Mouse (Mus musculus): ENCODE results near the gene Cdkl2.
A peak's percentile ranks its signal among the peaks of the same experiment; 100 is the strongest.

The Cdkl2 gene

GRCm38 (mm10) chr5:92043783-92044182, at the start of gene Cdkl2:
Cdkl2 (minus strand) TSS chr5:92043883.
- no peak for DNase-seq (ENCODE audit: inconsistent ontology term)

DNA sequence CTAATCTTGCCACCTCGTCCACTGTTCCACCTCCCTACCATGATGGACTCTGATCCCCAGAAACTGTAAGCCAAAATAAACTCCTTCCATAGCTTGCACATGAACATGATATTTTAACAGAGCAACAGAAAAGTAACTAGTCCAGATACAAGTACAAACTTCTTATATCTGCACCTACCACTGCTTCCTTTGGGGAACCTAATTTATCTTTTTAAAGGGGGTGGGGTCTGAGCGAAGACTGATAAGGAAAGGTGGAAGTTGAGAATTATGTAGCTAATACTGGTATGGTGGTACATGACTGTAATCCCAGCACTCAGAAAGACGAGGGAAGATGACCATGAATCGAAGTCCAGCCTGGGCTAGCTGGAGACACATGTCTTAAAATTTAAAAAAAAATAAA, 43.8 kb upstream of the Cdkl2 start:
- DNase-seq (ENCODE audit: inconsistent ontology term): no peak

GRCm38 (mm10) chr5:92085821-92086550, 42.3 kb upstream of the Cdkl2 start:
- DNase-seq (ENCODE audit: inconsistent ontology term): no peak

DNA sequence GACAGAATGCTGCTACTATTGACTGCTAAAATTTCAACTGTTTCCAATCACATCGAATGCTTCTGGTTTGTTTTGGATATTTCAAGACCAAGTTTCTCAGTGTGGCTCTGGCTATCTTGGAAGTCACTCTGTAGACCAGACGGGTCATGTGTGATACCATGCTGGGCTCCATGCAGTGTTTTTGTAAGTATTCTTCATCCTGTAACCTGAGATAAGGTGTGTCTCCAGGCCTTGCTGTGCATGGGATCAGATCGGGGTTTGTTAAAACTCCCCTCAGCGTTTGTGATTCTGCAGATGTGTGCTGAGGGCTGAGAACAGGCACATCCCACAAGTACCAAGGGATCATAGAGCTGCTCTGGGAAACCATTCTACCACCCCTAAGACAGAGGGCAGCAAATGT, 41.6 kb upstream of the Cdkl2 start:
- DNase-seq (ENCODE audit: inconsistent ontology term): no peak

DNA sequence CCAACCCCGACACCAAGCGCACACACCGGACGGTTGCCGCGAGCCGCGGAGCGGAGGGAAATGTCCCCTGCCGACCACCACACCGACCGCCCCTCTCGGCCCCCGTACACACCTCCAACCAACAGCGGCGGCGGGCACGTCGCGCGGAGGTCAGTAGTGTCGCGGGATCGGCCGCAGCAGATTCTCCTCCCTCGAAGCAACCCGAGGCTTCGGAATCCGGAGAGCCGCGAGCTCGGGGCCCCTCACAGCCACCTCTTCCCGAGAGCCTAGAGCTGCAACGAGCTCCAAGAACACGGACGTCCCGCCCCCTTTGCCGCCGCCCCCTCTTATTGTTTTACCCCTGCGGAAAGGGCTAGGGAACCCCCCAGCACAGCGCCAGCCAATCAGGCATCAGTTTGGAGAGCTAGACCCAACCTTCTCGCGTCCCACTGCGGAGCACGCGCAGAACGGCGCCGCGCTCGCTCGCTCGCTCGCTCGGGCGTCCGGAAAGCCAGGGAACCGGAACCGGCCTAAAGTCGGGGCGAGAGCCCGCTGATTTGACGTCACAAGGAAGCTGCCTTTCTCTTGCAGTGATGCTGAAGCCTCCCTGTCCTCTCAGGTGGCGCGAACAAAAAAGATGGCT, 39.8 kb upstream of the Cdkl2 start, which contains the start of gene G3bp2:
Gene G3bp2 (minus strand): TSS at position 303 of the 622 bp plus-strand sequence.
- peak; percentile 100 for DNase-seq (ENCODE audit: inconsistent ontology term)

DNA sequence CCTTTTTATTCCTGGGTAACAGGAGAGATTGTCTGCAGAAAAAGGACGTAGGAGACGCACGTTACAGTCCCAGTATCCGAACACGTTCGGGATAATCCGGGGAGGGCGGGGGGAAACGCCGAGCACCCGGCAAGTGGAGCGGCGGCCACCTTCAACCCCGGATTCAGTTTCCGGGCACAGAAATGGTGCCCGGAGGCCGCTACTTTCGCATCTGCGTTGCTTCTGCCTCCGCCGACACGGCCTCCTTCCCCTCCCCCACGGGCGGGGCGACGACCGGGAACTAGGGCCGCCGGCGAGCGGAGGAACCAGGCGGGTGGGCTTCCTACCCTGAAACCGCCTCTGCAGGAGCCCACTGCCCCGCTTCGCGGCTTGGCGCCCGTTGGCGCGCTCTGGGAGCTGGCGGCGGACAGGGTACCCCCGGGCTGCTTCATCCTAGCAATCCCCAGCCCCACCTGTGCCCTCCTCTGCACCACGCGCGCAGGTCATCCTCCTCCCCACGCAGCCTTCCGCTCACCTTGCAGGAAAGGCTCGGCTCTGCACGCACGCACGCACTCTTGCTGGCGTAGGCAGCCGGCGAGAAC, 39.2 kb upstream of the Cdkl2 start:
- DNase-seq (ENCODE audit: inconsistent ontology term): peak; percentile 60

GRCm38 (mm10) chr5:92081326-92081725, 37.6 kb upstream of the Cdkl2 start:
- no peak for DNase-seq (ENCODE audit: inconsistent ontology term)

GRCm38 (mm10) chr5:92080400-92080799, 36.7 kb upstream of the Cdkl2 start:
- DNase-seq (ENCODE audit: inconsistent ontology term): no peak

DNA sequence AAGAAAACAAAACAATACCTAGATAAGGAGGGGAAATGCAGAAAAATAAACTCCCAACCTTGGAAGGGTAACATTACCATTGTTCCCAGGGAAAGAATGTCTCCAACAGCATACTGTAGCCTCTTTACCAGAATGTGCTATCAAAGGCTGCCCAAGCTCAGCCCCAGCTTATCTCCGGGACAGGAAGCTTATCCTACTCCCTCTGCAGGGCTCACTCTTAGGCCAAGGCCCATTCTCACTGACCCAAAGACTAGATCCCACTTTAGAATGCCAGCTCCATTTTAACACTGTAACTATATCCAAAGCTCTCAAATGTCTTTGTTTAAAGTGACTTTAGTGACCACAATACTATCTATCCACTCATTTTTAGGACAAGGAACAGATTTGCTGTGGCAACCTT, 35.6 kb upstream of the Cdkl2 start:
- DNase-seq (ENCODE audit: inconsistent ontology term): no peak

DNA sequence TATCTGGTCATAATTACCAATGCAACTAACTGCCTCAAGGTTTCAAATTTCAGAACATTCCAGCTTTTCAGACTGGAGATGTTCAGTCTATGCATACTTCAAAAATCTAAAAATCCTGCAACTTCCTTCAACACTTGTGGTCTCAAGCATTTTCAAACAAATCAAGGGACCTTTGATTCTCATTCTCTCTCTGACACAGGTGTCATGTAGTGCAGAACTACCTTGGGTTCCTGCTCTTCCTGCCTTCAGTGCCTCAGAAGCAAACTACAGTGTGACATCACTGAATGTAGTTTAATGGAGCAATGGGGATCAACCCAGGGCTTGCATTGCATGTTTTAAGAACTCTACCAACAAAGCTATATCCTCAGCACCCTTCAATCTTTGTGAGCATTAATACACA, 35.1 kb upstream of the Cdkl2 start:
- no peak for DNase-seq (ENCODE audit: inconsistent ontology term)

GRCm38 (mm10) chr5:92076273-92076672, 32.6 kb upstream of the Cdkl2 start:
- DNase-seq (ENCODE audit: inconsistent ontology term): no peak

DNA sequence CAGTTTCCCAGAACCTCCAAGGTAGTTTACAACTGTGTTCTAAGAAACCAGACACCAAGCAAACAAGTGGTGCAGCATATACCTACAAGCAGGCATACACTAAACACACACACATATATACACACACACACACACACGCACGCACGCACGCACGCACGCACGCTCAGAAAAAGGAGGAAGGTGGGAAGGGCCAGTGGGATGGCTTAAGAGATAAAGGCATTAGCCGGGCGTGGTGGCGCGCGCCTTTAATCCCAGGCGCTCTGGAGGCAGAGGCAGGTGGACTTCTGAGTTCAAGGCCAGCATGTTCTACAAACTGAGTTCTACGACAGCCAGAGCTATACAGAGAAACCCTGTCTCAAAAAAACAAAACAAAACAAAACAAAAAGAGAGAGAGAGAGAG, 30.4 kb upstream of the Cdkl2 start:
- DNase-seq (ENCODE audit: inconsistent ontology term): no peak

GRCm38 (mm10) chr5:92063192-92063591, 19.5 kb upstream of the Cdkl2 start:
- DNase-seq (ENCODE audit: inconsistent ontology term): no peak

GRCm38 (mm10) chr5:92052866-92053265, 9.2 kb upstream of the Cdkl2 start:
- no peak for DNase-seq (ENCODE audit: inconsistent ontology term)

GRCm38 (mm10) chr5:92050419-92050818, 6.7 kb upstream of the Cdkl2 start:
- no peak for DNase-seq (ENCODE audit: inconsistent ontology term)

- DNase-seq (ENCODE audit: inconsistent ontology term): peak; percentile 95
Measured at GRCm38 (mm10) chr5:92042377-92043348, 1.0 kb downstream of the Cdkl2 start.

DNA sequence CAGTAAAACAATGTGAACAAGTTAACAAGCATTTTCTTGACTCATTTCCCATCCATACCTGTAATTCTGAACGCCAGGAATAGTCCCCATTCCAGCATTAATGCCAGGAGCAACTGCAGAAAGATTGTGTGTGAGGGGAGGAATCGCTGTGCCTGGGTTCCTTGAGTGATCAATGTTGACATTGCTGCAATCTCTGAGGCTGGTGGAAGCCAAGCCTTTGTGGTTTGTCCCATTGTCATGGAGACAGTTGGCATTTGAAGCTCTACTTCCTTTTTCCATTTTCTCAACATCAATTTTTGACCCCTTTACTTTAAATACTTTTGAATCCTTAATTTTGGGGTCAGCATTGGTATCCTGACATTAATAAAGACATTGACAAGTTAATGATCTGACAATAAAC, 23.7 kb downstream of the Cdkl2 start:
- DNase-seq (ENCODE audit: inconsistent ontology term): no peak

DNA sequence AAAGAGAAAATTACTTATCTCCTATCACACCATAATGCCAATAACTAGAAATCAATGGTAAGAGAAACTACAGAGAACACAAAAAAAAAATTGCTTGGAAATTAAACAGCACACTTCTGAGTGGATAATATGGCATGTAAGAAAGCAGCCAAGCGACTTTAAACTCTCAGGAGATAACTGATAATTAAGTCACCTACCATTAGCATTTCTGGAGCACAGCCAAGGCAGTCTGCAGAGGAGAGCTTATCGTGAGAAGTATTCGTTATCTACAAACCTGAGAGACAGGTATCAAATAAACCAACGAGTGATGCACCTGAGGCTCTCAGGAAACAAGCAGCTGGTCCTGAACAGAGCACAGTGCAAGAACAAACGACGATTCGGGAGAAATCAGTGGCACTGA, 31.9 kb downstream of the Cdkl2 start:
- no peak for DNase-seq (ENCODE audit: inconsistent ontology term)

DNA sequence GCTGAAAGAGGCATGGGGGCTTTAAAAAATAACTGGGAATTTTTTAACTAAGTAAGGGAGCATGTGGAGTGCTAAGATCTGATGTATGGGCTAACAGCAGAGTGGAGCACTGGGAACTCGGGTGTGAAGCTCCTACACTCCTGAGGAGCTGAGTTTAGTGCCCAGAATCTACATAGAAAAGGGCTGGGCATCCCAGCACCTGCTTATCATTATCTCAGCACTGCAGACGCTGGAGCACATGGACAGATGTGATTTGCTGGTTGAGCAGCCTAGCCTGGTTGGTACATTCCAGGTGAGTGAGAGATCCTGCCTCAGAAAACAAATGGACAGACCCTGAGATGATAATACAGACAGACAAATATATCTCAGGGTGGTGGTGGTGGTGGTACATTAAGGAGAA, 33.9 kb downstream of the Cdkl2 start:
- no peak for DNase-seq (ENCODE audit: inconsistent ontology term)

DNA sequence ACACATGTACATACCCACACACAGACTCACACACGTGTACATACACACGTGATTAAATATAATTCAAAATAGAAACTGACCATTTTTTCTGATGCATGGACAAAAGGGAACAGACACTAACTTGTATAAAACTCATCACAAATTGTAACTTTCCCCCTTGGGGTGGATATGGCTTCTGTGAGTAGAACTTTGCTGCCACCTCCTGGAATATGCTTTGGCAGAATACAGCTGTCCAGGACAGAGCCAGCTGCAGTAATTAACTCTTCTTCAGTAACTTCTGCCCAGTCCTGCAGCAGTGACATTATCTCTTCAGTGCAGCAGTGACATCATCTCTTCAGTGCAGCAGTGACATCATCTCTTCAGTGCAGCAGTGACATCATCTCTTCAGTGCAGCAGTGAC, 40.7 kb downstream of the Cdkl2 start:
- DNase-seq (ENCODE audit: inconsistent ontology term): no peak

- no peak for DNase-seq (ENCODE audit: inconsistent ontology term)
Measured at GRCm38 (mm10) chr5:92000770-92001169, 42.9 kb downstream of the Cdkl2 start.

- DNase-seq (ENCODE audit: inconsistent ontology term): peak; percentile 68
Measured at GRCm38 (mm10) chr5:91994546-91994945, 49.1 kb downstream of the Cdkl2 start.

Data from Muller cell, postnatal 12 days (primary cell).